Mouse (Mus musculus) midbrain, embryonic 10.5 days (tissue): ENCODE data around the gene Rps11. TPM values are rescaled to one million over a fixed set of nuclear protein-coding genes. Genes with fewer than 3 reads are reported as not detected.

Experiments used
- DNase-seq: peaks from one replicate; pipeline ENCODE4 v3.0.0-alpha.2; 2017; ENCODE audit warnings: low spot score
- H3K27ac ChIP-seq: fragments of 300-500 bp; sonication (generic); replicated peaks from 2 replicates; pipeline ENCODE4 v1.5.1; 2016; ENCODE audit warnings: mild to moderate bottlenecking
- H3K27me3 ChIP-seq: fragments of 300-500 bp; sonication (generic); 2 replicates; pipeline ENCODE4 v1.6.1; 2016; ENCODE audit warnings: low read depth, mild to moderate bottlenecking; ENCODE audit not compliant: poor library complexity, severe bottlenecking
- H3K36me3 ChIP-seq: fragments of 300-500 bp; sonication (generic); 2 replicates; pipeline ENCODE4 v1.6.1; 2016; ENCODE audit warnings: mild to moderate bottlenecking, moderate library complexity
- H3K4me1 ChIP-seq: fragments of 300-500 bp; sonication (generic); 2 replicates; pipeline ENCODE4 v1.6.1; 2016
- H3K4me3 ChIP-seq: fragments of 300-500 bp; sonication (generic); 2 replicates; pipeline ENCODE4 v1.5.1; 2016; ENCODE audit warnings: mild to moderate bottlenecking, moderate library complexity
- H3K9me3 ChIP-seq: fragments of 300-500 bp; sonication (generic); replicated peaks from 2 replicates; pipeline ENCODE4 v1.6.1; 2016; ENCODE audit warnings: mild to moderate bottlenecking
- WGBS: fragments of 180-500 bp; shearing (Covaris S2); methylation state at CpG from one replicate; pipeline ENCODE4 v1.1.7; 2016; 5-methylcytosine and 5-hydroxymethylcytosine counted together
- polyA plus RNA-seq: library from polyadenylated mRNA; unstranded; fragments of >200 nt; fragmentation: Nextera tagmentation; extraction: Ambion mirVana; gene quantifications from 2 replicates; pipeline ENCODE4 v1.2.1, GENCODE M21; 2016

The Rps11 gene
- polyA plus RNA-seq, 1 experiment from 2014 or later: 1,787 TPM

- DNase-seq: no peak
- WGBS: 66% methylated on average over 4 of the region's 4 CpGs
- Histone ChIP-seq H3K27me3 (no peaks in the 10 kb centered on the region), H3K36me3 (peaks cover 30% of the 10 kb centered on the region), H3K9me3 (no peaks in the 10 kb centered on the region), H3K4me3 (no peak overlapping the region), H3K27ac (0 out of 2 replicates have a peak overlapping the region, but pooled peaks have one; percentile 59), H3K4me1 (peaks cover 37% of the 10 kb centered on the region)
Measured at GRCm38 (mm10) chr7:45150321-45150720, 26.1 kb upstream of the Rps11 start.

- Histone ChIP-seq H3K27ac (peak overlapping the region; percentile 59), H3K36me3 (peaks cover 38% of the 10 kb centered on the region)
- WGBS: 30% methylated on average over 6 of the region's 6 CpGs
Measured at GRCm38 (mm10) chr7:45149545-45149944, 25.3 kb upstream of the Rps11 start.

GRCm38 (mm10) chr7:45148534-45149098 lies 24.4 kb upstream of the Rps11 start:
- H3K9me3 ChIP-seq: no peaks in the 10 kb centered on the region
- no peak overlapping the region for H3K4me3 ChIP-seq
- no peaks in the 10 kb centered on the region for H3K27me3 ChIP-seq
- H3K4me1 ChIP-seq: peaks cover 28% of the 10 kb centered on the region
- H3K36me3 ChIP-seq: peaks cover 47% of the 10 kb centered on the region
- no peak overlapping the region for H3K27ac ChIP-seq
- 66% methylated on average over 4 of the region's 4 CpGs for WGBS
- no peak for DNase-seq

More at GRCm38 (mm10) chr7:45149545-45149944, 25.3 kb upstream of the Rps11 start:
- Histone ChIP-seq H3K9me3 (no peaks in the 10 kb centered on the region), H3K27me3 (no peaks in the 10 kb centered on the region), H3K4me1 (peaks cover 30% of the 10 kb centered on the region), H3K4me3 (no peak overlapping the region)
- no peak for DNase-seq

- H3K27me3 ChIP-seq: no peaks in the 10 kb centered on the region
- H3K36me3 ChIP-seq: peaks cover 54% of the 10 kb centered on the region
- H3K4me1 ChIP-seq: peaks cover 23% of the 10 kb centered on the region
- H3K27ac ChIP-seq: no peak overlapping the region
- no peak overlapping the region for H3K4me3 ChIP-seq
- WGBS: 91% methylated on average over 11 of the region's 11 CpGs
- no peaks in the 10 kb centered on the region for H3K9me3 ChIP-seq
- no peak for DNase-seq
Measured at GRCm38 (mm10) chr7:45147899-45148298, 23.7 kb upstream of the Rps11 start.

GRCm38 (mm10) chr7:45147267-45147666 lies 23.0 kb upstream of the Rps11 start:
- H3K27ac ChIP-seq: no peak overlapping the region
- H3K4me1 ChIP-seq: peaks cover 23% of the 10 kb centered on the region
- no peak overlapping the region for H3K4me3 ChIP-seq
- H3K36me3 ChIP-seq: peaks cover 61% of the 10 kb centered on the region
- no peaks in the 10 kb centered on the region for H3K9me3 ChIP-seq
- H3K27me3 ChIP-seq: no peaks in the 10 kb centered on the region
- WGBS: 92% methylated on average over 11 of the region's 11 CpGs
- DNase-seq: no peak

GRCm38 (mm10) chr7:45145460-45145859 lies 21.2 kb upstream of the Rps11 start:
- 96% methylated on average over 8 of the region's 8 CpGs for WGBS
- Histone ChIP-seq H3K9me3 (no peaks in the 10 kb centered on the region), H3K4me3 (no peak overlapping the region), H3K36me3 (peaks cover 70% of the 10 kb centered on the region), H3K27ac (no peak overlapping the region), H3K27me3 (no peaks in the 10 kb centered on the region), H3K4me1 (peaks cover 15% of the 10 kb centered on the region)
- DNase-seq: no peak

GRCm38 (mm10) chr7:45144368-45145174 lies 20.3 kb upstream of the Rps11 start:
- WGBS: 86% methylated on average over 13 of the region's 13 CpGs
- Histone ChIP-seq H3K36me3 (peaks cover 70% of the 10 kb centered on the region), H3K4me3 (no peak overlapping the region), H3K27me3 (no peaks in the 10 kb centered on the region), H3K27ac (no peak overlapping the region), H3K4me1 (peaks cover 7% of the 10 kb centered on the region), H3K9me3 (no peaks in the 10 kb centered on the region)
- no peak for DNase-seq

- Histone ChIP-seq H3K36me3 (peaks cover 55% of the 10 kb centered on the region), H3K27ac (no peak overlapping the region), H3K27me3 (peaks cover 11% of the 10 kb centered on the region; the same call in 1 of the 2 replicates), H3K9me3 (no peaks in the 10 kb centered on the region), H3K4me1 (no peaks in the 10 kb centered on the region), H3K4me3 (no peak overlapping the region)
- no peak for DNase-seq
- 97% methylated on average over 5 of the region's 5 CpGs for WGBS
Measured at GRCm38 (mm10) chr7:45141914-45142313, 17.7 kb upstream of the Rps11 start.

- H3K27ac ChIP-seq: no peak overlapping the region
- no peak overlapping the region for H3K4me3 ChIP-seq
- H3K9me3 ChIP-seq: no peaks in the 10 kb centered on the region
- H3K36me3 ChIP-seq: peaks cover 50% of the 10 kb centered on the region
- H3K4me1 ChIP-seq: no peaks in the 10 kb centered on the region
- peaks cover 15% of the 10 kb centered on the region; the same call in 1 of the 2 replicates for H3K27me3 ChIP-seq
- no peak for DNase-seq
- 96% methylated on average over 3 of the region's 3 CpGs for WGBS
Measured at GRCm38 (mm10) chr7:45141319-45141718, 17.1 kb upstream of the Rps11 start.

- peaks cover 9% of the 10 kb centered on the region for H3K4me1 ChIP-seq
- no peak overlapping the region for H3K27ac ChIP-seq
- no peak for DNase-seq
- H3K27me3 ChIP-seq: peaks cover 27% of the 10 kb centered on the region
- H3K9me3 ChIP-seq: no peaks in the 10 kb centered on the region
- WGBS: 80% methylated on average over 8 of the region's 8 CpGs
- no peak overlapping the region for H3K4me3 ChIP-seq
- peaks cover 38% of the 10 kb centered on the region for H3K36me3 ChIP-seq
Measured at GRCm38 (mm10) chr7:45139904-45140723, 15.9 kb upstream of the Rps11 start.

- DNase-seq: no peak
- H3K36me3 ChIP-seq: peaks cover 20% of the 10 kb centered on the region
- WGBS: 68% methylated on average over 1 of the region's 1 CpGs
- peaks cover 35% of the 10 kb centered on the region for H3K27me3 ChIP-seq
- peaks cover 18% of the 10 kb centered on the region for H3K4me1 ChIP-seq
- no peaks in the 10 kb centered on the region for H3K9me3 ChIP-seq
- no peak overlapping the region for H3K27ac ChIP-seq
- H3K4me3 ChIP-seq: no peak overlapping the region
Measured at GRCm38 (mm10) chr7:45138403-45138802, 14.2 kb upstream of the Rps11 start.

GRCm38 (mm10) chr7:45137171-45138006 lies 13.2 kb upstream of the Rps11 start:
- no peaks in the 10 kb centered on the region for H3K9me3 ChIP-seq
- H3K4me1 ChIP-seq: peaks cover 18% of the 10 kb centered on the region
- 0 out of 2 replicates have a peak overlapping the region, but pooled peaks have one; percentile 39 for H3K27ac ChIP-seq
- 83% methylated on average over 12 of the region's 12 CpGs for WGBS
- H3K4me3 ChIP-seq: 0 out of 2 replicates have a peak overlapping the region, but pooled peaks have one; percentile 16
- no peak for DNase-seq
- peaks cover 10% of the 10 kb centered on the region for H3K36me3 ChIP-seq
- peaks cover 35% of the 10 kb centered on the region for H3K27me3 ChIP-seq
